In genomic region chr2:118164137-118164536, GRCm38 (mm10) we compare ENCODE assay signal across 28 mouse cellular contexts.
"Had no signal": no experiment of that assay in that cellular context is flagged by ENCODE, and none has a peak within 500 bp of the region (broad histone marks: within the 10 kb centered on the region; RNA-seq: fewer than 3 reads in every experiment).

No protein-coding gene starts in this region.

- H3K4me3 ChIP-seq: embryonic facial prominence, embryonic 12.5 days; embryonic facial prominence, embryonic 13.5 days; embryonic facial prominence, embryonic 15.5 days; erythroblast, embryonic 14.5 days; forebrain, embryonic 10.5 days; forebrain, embryonic 12.5 days; forebrain, embryonic 13.5 days; forebrain, embryonic 15.5 days; gastrocnemius, adult 2 months; heart, adult 2 months; heart, embryonic 10.5 days had no signal

- H3K27ac ChIP-seq: embryonic facial prominence, embryonic 12.5 days; embryonic facial prominence, embryonic 13.5 days; embryonic facial prominence, embryonic 15.5 days; forebrain, embryonic 12.5 days; forebrain, embryonic 13.5 days; forebrain, embryonic 15.5 days; gastrocnemius, adult 2 months; heart, adult 2 months; heart, embryonic 10.5 days had no signal

- H3K4me2 ChIP-seq: embryonic facial prominence, embryonic 12.5 days; embryonic facial prominence, embryonic 13.5 days; embryonic facial prominence, embryonic 15.5 days; forebrain, embryonic 12.5 days; forebrain, embryonic 13.5 days; forebrain, embryonic 15.5 days had no signal

- ATAC-seq: forebrain, embryonic 13.5 days; forebrain, embryonic 14.5 days; forebrain, embryonic 15.5 days; forebrain, embryonic 16.5 days; forebrain, postnatal 0 days had no signal

- H3K36me3 ChIP-seq: embryonic facial prominence, embryonic 12.5 days; embryonic facial prominence, embryonic 13.5 days; embryonic facial prominence, embryonic 15.5 days; forebrain, embryonic 10.5 days; forebrain, embryonic 12.5 days; forebrain, embryonic 15.5 days; heart, embryonic 10.5 days had no signal

- H3K27me3 ChIP-seq: embryonic facial prominence, embryonic 12.5 days; embryonic facial prominence, embryonic 13.5 days; embryonic facial prominence, embryonic 15.5 days; forebrain, embryonic 12.5 days; forebrain, embryonic 13.5 days; forebrain, embryonic 15.5 days had no signal

- H3K9me3 ChIP-seq: embryonic facial prominence, embryonic 12.5 days; embryonic facial prominence, embryonic 13.5 days; embryonic facial prominence, embryonic 15.5 days; forebrain, embryonic 10.5 days; forebrain, embryonic 12.5 days; forebrain, embryonic 13.5 days; forebrain, embryonic 15.5 days; heart, embryonic 10.5 days had no signal

- H3K9ac ChIP-seq: embryonic facial prominence, embryonic 12.5 days; embryonic facial prominence, embryonic 13.5 days; embryonic facial prominence, embryonic 15.5 days; forebrain, embryonic 12.5 days; forebrain, embryonic 13.5 days; forebrain, embryonic 15.5 days; forebrain, postnatal 0 days had no signal

- DNase-seq: cerebellum, adult 8-10 months; cerebellum, adult 9-10 months; cerebellum, adult 9-11 months; cerebellum, postnatal 10 days; cerebellum, postnatal 14 days; cerebellum, postnatal 25 days; cerebellum, postnatal 36 days; embryo, embryonic 11 days; forebrain, postnatal 0 days; gastrocnemius, adult 2 months; gastrocnemius, postnatal 10 days; gastrocnemius, postnatal 14 days; gastrocnemius, postnatal 25 days; gastrocnemius, postnatal 36 days; heart, adult 11 months; heart, adult 18-20 months; heart, adult 2 months had no signal
